Mouse (Mus musculus) hindbrain, postnatal 0 days (tissue): ENCODE measurements around the gene Cnbp. TPM values are rescaled to one million over a fixed set of nuclear protein-coding genes. Genes with fewer than 3 reads are reported as not detected.

Experiments
- ATAC-seq: fragments of 200-750 bp; cut with Nextera tagmentation; 2 replicates; pipeline ENCODE4 v1.8.0; 2017; ENCODE audit warnings: mild to moderate bottlenecking, moderate TSS enrichment, moderate library complexity
- DNase-seq: peaks from one replicate; pipeline ENCODE4 v3.0.0-alpha.2; 2015; ENCODE audit warnings: low spot score
- H3K27ac ChIP-seq: fragments of 300-500 bp; sonication (generic); 2 replicates; pipeline ENCODE4 v1.5.1; 2014; ENCODE audit warnings: mild to moderate bottlenecking
- H3K27me3 ChIP-seq: fragments of 300-500 bp; sonication (generic); 2 replicates; pipeline ENCODE4 v1.6.1; 2014; ENCODE audit warnings: low read length, mixed read lengths; ENCODE audit not compliant: insufficient read depth
- H3K36me3 ChIP-seq: fragments of 300-500 bp; sonication (generic); 2 replicates; pipeline ENCODE4 v1.6.1; 2014; ENCODE audit warnings: low read length, mixed read lengths; ENCODE audit not compliant: insufficient read depth
- H3K4me1 ChIP-seq: fragments of 300-500 bp; sonication (generic); 2 replicates; pipeline ENCODE4 v1.6.1; 2014; ENCODE audit warnings: antibody characterized with exemption, low read length, mixed read lengths; ENCODE audit not compliant: insufficient read depth
- H3K4me2 ChIP-seq: fragments of 300-500 bp; sonication (generic); 2 replicates; pipeline ENCODE4 v1.6.1; 2014; ENCODE audit warnings: low read depth, mild to moderate bottlenecking, low read length, moderate library complexity, mixed read lengths
- H3K4me3 ChIP-seq: fragments of 300-500 bp; sonication (generic); 2 replicates; pipeline ENCODE4 v1.5.1; 2014; ENCODE audit warnings: low read length
- H3K9ac ChIP-seq: fragments of 300-500 bp; sonication (generic); replicated peaks from 2 replicates; pipeline ENCODE4 v1.6.1; 2014; ENCODE audit warnings: mild to moderate bottlenecking, low read length, moderate library complexity, mixed read lengths
- H3K9me3 ChIP-seq: fragments of 300-500 bp; sonication (generic); 2 replicates; pipeline ENCODE4 v1.6.1; 2016; ENCODE audit warnings: low read length, mixed read lengths
- CTCF ChIP-seq: IDR thresholded peaks from 2 replicates; pipeline ENCODE4 v1.5.1; 2016; ENCODE audit warnings: antibody characterized with exemption, control low read depth, low read depth
- WGBS: fragments of 180-500 bp; shearing (Covaris S2); extraction: QIAGEN DNeasy Blood & Tissue Kit; methylation state at CpG from one replicate; pipeline ENCODE4 v1.1.7; 2014; 5-methylcytosine and 5-hydroxymethylcytosine counted together
- polyA plus RNA-seq: library from polyadenylated mRNA; unstranded; fragments of >200 nt; fragmentation: Nextera tagmentation; extraction: Ambion mirVana; gene quantifications from 2 replicates; pipeline ENCODE4 v1.2.1, GENCODE M21; 2015
- total RNA-seq: library from RNA; depleted of rRNA; stranded (reverse); fragments of >200 nt; gene quantifications from 2 replicates; pipeline ENCODE4 v1.2.3, GENCODE M21; 2014

Gene Cnbp
- total and polyA plus RNA-seq, 2 experiments from 2014 or later: 209 to 660 TPM

- Histone ChIP-seq H3K27me3 (no peaks in the 10 kb centered on the region), H3K4me3 (no peak overlapping the region), H3K9ac (no peak overlapping the region), H3K27ac (no peak overlapping the region), H3K4me2 (no peak overlapping the region), H3K36me3 (no peaks in the 10 kb centered on the region), H3K4me1 (no peaks in the 10 kb centered on the region), H3K9me3 (no peaks in the 10 kb centered on the region)
- DNase-seq (no peak), ATAC-seq (no peak)
- TF ChIP-seq CTCF: no peak
- 26% methylated on average over 1 of the region's 1 CpGs for WGBS
These were observed 22.2 kb upstream of the Cnbp start for GRCm38 (mm10) chr6:87873104-87873503.

DNA sequence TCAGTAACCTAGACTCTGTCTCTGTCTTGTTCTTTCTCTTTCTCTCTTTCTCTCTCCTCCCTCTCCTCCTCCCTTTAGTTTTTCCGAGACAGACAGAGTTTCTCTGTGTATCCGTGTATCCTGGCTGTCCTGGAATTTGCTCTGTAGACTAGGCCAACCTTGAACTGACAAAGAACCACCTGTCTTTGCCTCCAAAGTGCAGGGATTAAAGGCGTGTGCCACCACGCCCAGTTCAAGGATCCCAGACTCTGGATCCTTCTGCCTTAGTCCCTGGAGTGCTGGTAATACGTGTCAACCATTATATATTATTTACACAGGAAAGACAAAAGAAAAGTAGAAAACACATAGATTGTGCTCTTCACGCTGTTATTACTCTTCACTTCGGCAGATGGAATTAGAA, 20.3 kb upstream of the Cnbp start:
- H3K4me2 ChIP-seq: no peak overlapping the region
- no peak overlapping the region for H3K9ac ChIP-seq
- ATAC-seq (no peak), DNase-seq (no peak)
- no peak overlapping the region for H3K4me3 ChIP-seq
- H3K9me3 ChIP-seq: no peaks in the 10 kb centered on the region
- H3K4me1 ChIP-seq: no peaks in the 10 kb centered on the region
- no peak overlapping the region for H3K27ac ChIP-seq
- H3K27me3 ChIP-seq: no peaks in the 10 kb centered on the region
- 88% methylated on average over 7 of the region's 7 CpGs for WGBS
- no peaks in the 10 kb centered on the region for H3K36me3 ChIP-seq
- no peak for TF ChIP-seq CTCF

DNA sequence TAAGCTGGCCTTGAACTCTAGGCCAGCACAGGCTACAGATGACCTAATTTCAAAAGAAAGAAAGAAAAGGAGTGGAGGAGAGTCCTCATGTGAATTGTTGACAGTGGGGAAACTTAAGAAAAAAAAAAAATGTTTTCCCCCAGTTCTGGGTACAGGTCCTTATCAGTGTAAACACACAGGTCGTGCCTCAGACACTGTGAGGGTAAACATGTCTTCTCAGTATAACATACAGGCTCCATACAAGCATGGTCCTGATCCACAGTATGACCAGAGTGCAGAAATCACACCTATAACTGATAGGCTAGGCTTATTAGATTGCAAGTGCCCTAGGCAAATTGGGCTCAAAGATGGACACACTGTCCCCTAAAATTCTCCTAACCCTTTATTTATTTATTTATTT, 19.5 kb upstream of the Cnbp start:
- Histone ChIP-seq H3K9me3 (no peaks in the 10 kb centered on the region), H3K27ac (no peak overlapping the region), H3K4me3 (no peak overlapping the region), H3K4me2 (no peak overlapping the region), H3K36me3 (no peaks in the 10 kb centered on the region), H3K9ac (no peak overlapping the region), H3K27me3 (no peaks in the 10 kb centered on the region), H3K4me1 (no peaks in the 10 kb centered on the region)
- DNase-seq (no peak), ATAC-seq (no peak)
- WGBS: 72% methylated on average over 1 of the region's 1 CpGs
- no peak for TF ChIP-seq CTCF

DNA sequence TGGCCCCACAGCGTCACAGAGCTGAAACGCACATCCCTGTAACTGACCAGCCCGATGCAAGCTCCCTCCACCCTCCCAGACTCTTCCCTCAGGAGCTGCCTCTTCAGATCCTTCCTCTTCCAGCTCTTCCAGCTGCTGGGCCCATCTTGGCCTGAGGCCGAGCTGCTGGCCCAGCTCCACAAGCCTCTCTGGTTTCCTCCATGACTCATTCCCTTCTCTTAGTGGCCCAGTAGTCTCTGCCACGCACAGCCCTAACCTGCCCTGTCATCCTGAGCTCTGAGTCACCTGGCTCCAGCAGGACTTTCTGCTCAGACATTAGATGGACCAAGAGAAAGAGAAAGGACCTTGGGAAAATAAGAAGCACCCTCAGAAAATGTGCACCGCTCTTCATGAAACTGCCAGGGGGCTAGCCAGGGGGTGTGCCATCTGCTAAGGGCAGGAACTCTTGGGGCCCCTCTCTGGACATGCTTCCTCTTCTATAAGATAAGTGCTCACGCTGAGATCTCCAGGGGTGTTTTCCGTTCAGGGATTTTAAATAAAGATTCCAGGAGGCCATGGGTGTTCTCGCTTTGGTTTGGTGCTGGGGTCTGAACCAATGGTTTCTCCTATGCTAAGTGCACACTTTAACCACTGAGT, 18.1 kb upstream of the Cnbp start:
- no peak overlapping the region for H3K9ac ChIP-seq
- H3K27ac ChIP-seq: no peak overlapping the region
- no peak for DNase-seq
- H3K4me1 ChIP-seq: no peaks in the 10 kb centered on the region
- no peaks in the 10 kb centered on the region for H3K9me3 ChIP-seq
- no peak overlapping the region for H3K4me3 ChIP-seq
- no peaks in the 10 kb centered on the region for H3K36me3 ChIP-seq
- 73% methylated on average over 9 of the region's 9 CpGs for WGBS
- no peak for TF ChIP-seq CTCF
- ATAC-seq: no peak
- H3K4me2 ChIP-seq: no peak overlapping the region
- no peaks in the 10 kb centered on the region for H3K27me3 ChIP-seq

DNA sequence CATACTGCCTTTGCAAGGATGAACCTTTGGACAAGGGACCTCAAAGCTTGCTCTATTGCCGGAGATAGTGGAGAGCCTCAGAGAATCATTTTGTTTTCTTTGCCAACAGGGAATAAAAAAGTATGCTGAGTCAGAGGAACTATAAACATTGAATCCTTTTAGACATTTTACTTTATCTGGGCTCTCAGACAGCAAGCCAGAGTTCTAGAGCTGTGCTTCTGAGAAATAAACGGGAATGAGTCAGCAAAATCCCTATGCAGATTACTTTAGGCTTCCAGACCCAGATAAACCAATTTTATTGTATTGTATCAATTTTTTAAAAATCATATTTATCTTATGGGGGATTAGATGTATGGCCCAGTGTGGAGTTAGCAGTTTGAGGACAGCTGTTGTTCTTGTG, 16.4 kb upstream of the Cnbp start:
- Histone ChIP-seq H3K4me3 (no peak overlapping the region), H3K27ac (no peak overlapping the region)

DNA sequence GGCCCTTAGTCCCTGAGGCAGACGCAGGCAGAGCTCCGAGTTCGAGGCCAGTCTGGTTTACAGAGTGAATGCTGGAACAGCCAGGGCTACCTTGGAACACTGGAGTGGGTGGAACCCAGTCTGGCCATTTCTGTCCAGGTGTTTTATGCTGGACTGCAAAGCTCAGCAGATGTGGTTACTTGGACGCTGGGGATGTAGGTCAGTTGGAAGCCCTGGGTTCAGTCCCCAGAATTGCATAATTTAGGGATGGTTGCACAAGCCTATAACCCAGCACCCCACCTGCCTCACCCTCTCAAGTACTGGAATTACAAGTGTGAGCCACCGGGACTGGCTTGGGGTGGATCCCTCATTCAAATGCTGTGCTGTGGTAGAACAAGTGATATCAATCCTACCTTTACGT, 15.3 kb upstream of the Cnbp start:
- H3K4me1 ChIP-seq: no peaks in the 10 kb centered on the region
- H3K27ac ChIP-seq: no peak overlapping the region
- no peaks in the 10 kb centered on the region for H3K36me3 ChIP-seq
- ATAC-seq (no peak), DNase-seq (no peak)
- 86% methylated on average over 6 of the region's 6 CpGs for WGBS
- H3K27me3 ChIP-seq: no peaks in the 10 kb centered on the region
- no peaks in the 10 kb centered on the region for H3K9me3 ChIP-seq
- H3K9ac ChIP-seq: no peak overlapping the region
- TF ChIP-seq CTCF: no peak
- H3K4me3 ChIP-seq: no peak overlapping the region
- no peak overlapping the region for H3K4me2 ChIP-seq

More for the DNA sequence above, 16.4 kb upstream of the Cnbp start:
- no peaks in the 10 kb centered on the region for H3K27me3 ChIP-seq
- no peaks in the 10 kb centered on the region for H3K36me3 ChIP-seq
- WGBS: 76% methylated on average over 2 of the region's 2 CpGs
- no peak overlapping the region for H3K9ac ChIP-seq
- ATAC-seq (no peak), DNase-seq (no peak)
- H3K9me3 ChIP-seq: no peaks in the 10 kb centered on the region
- no peaks in the 10 kb centered on the region for H3K4me1 ChIP-seq
- no peak overlapping the region for H3K4me2 ChIP-seq
- no peak for TF ChIP-seq CTCF

- no peak for DNase-seq
- H3K27ac ChIP-seq: no peak overlapping the region
- WGBS: 65% methylated on average over 1 of the region's 1 CpGs
- H3K36me3 ChIP-seq: no peaks in the 10 kb centered on the region
- ATAC-seq: no peak
- no peak for TF ChIP-seq CTCF
- H3K4me2 ChIP-seq: no peak overlapping the region
- H3K9me3 ChIP-seq: no peaks in the 10 kb centered on the region
- no peaks in the 10 kb centered on the region for H3K27me3 ChIP-seq
- H3K4me1 ChIP-seq: no peaks in the 10 kb centered on the region
- no peak overlapping the region for H3K9ac ChIP-seq
- H3K4me3 ChIP-seq: no peak overlapping the region
These were observed 6.2 kb upstream of the Cnbp start for GRCm38 (mm10) chr6:87857071-87857470.
